Mouse (Mus musculus): Measurements from ENCODE around the gene Otud7b. TPM values are rescaled to one million over a fixed set of nuclear protein-coding genes. Genes with fewer than 3 reads are reported as not detected.
A peak's percentile ranks its signal among the peaks of the same experiment; 100 is the strongest.

Gene Otud7b
- total and polyA plus RNA-seq, 2 experiments from 2014 or later: 9.0 to 10.1 TPM

DNA sequence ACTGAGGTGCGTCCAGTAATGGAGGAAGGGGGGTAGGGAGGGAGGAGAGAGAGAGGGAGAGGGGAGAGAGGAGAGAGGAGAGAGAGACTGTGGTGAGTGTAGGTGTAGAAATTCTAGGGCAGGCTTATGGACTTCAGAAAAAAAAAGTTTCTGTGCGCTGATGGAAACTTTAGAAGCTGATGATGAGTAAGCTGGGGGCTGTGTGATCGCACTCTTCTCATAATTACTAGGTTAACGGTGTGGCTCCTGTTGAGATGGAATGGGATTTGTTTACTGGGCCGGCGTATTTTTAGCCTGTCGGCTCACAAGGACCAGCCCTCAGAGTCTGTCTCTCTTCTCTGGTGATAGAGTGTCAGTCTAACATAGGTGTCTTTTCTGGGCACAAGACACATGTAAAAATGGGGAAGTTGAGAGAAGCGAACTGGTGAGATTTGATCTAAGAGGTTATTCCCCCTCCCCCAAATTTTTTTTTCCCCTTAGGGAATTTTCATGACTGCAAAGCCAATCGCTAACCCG lies 963 bp downstream of the Otud7b start:
- H3K9ac ChIP-seq (replicated peaks; ENCODE audit: low read length): peak overlapping the region; percentile 84
- H3K36me3 ChIP-seq (ENCODE audit: insufficient read depth, low read length): no peaks in the 10 kb centered on the region
- TF ChIP-seq CTCF (IDR thresholded peaks at IDR 0.05; ENCODE audit: low read depth): no peak
- H3K4me1 ChIP-seq (ENCODE audit: insufficient read depth, low read length): peaks cover 7% of the 10 kb centered on the region
- no peak for ATAC-seq
- H3K4me2 ChIP-seq (ENCODE audit: low read depth, low read length): peak overlapping the region; percentile 80
- WGBS: 11% methylated on average over 10 of the region's 10 CpGs
- no peaks in the 10 kb centered on the region for H3K27me3 ChIP-seq (ENCODE audit: insufficient read depth, low read length)
- no peak overlapping the region; the same call in 1 of the 2 replicates for H3K27ac ChIP-seq
- no peaks in the 10 kb centered on the region for H3K9me3 ChIP-seq (ENCODE audit: low read length)
- peak overlapping the region; percentile 88 for H3K4me3 ChIP-seq (ENCODE audit: low read length)
- no peak for DNase-seq (ENCODE audit: low spot score)

GRCm38 (mm10) chr3:96106151-96106550 lies 1.8 kb downstream of the Otud7b start:
- no peak for TF ChIP-seq CTCF (IDR thresholded peaks at IDR 0.05; ENCODE audit: low read depth)
- ATAC-seq (no peak), DNase-seq (ENCODE audit: low spot score) (no peak)
- Histone ChIP-seq H3K36me3 (ENCODE audit: insufficient read depth, low read length) (no peaks in the 10 kb centered on the region), H3K4me3 (ENCODE audit: low read length) (no peak overlapping the region), H3K4me2 (ENCODE audit: low read depth, low read length) (peak overlapping the region; percentile 80; the same call in 1 of the 2 replicates), H3K9me3 (ENCODE audit: low read length) (no peaks in the 10 kb centered on the region), H3K4me1 (ENCODE audit: insufficient read depth, low read length) (peaks cover 7% of the 10 kb centered on the region), H3K9ac (replicated peaks; ENCODE audit: low read length) (no peak overlapping the region), H3K27ac (no peak overlapping the region), H3K27me3 (ENCODE audit: insufficient read depth, low read length) (no peaks in the 10 kb centered on the region)
- 89% methylated on average over 4 of the region's 4 CpGs for WGBS

DNA sequence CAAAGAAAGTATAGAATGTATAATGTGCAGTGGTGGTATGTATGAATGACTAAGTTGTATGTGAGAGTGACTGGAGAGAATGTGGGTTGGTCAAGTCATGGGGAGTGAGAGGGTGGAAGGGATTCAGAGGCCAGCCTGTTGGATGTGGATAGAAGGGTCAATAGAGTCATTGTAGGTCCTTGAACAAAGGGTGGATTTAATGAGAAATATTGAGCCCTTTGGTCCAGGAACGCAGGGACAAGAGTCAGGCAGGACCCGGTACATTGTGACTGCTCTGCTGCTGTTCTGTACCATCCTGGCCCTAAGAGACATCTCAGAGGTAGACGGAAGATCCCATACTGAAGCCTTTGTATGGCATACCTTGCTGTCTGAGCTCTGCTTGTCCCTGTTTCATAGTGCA lies 4.0 kb downstream of the Otud7b start:
- 83% methylated on average over 3 of the region's 3 CpGs for WGBS
- no peaks in the 10 kb centered on the region for H3K36me3 ChIP-seq (ENCODE audit: insufficient read depth, low read length)
- no peak overlapping the region for H3K9ac ChIP-seq (replicated peaks; ENCODE audit: low read length)
- H3K4me1 ChIP-seq (ENCODE audit: insufficient read depth, low read length): peaks cover 7% of the 10 kb centered on the region
- H3K27ac ChIP-seq: no peak overlapping the region
- TF ChIP-seq CTCF (IDR thresholded peaks at IDR 0.05; ENCODE audit: low read depth): no peak
- no peak for ATAC-seq
- DNase-seq (ENCODE audit: low spot score): no peak
- no peak overlapping the region for H3K4me3 ChIP-seq (ENCODE audit: low read length)
- H3K9me3 ChIP-seq (ENCODE audit: low read length): no peaks in the 10 kb centered on the region
- no peaks in the 10 kb centered on the region for H3K27me3 ChIP-seq (ENCODE audit: insufficient read depth, low read length)
- H3K4me2 ChIP-seq (ENCODE audit: low read depth, low read length): no peak overlapping the region

DNA sequence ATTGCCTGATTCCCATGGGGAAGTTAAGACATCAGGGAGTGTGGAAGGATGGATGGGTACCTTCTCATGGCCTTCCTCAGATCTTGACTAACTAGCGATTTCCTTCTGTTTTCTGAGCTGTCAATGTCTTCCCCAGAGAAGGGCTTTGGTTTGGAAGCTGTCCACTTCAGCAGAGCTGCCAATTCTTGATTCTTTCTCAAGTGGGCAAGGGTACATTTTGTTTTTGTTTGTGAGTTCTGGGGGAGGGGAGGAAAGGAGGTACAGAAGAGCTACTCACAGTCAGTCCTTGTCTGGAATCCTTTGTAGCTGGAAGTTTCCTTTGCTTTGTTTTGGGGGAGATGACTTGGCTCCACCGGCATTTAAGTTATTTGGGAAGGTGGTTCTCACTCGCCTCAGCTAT lies 8.9 kb downstream of the Otud7b start:
- ATAC-seq (no peak), DNase-seq (ENCODE audit: low spot score) (peak; percentile 21)
- H3K4me1 ChIP-seq (ENCODE audit: insufficient read depth, low read length): no peaks in the 10 kb centered on the region
- H3K9ac ChIP-seq (replicated peaks; ENCODE audit: low read length): no peak overlapping the region
- H3K27me3 ChIP-seq (ENCODE audit: insufficient read depth, low read length): no peaks in the 10 kb centered on the region
- TF ChIP-seq CTCF (IDR thresholded peaks at IDR 0.05; ENCODE audit: low read depth): no peak
- 58% methylated on average over 3 of the region's 3 CpGs for WGBS
- no peaks in the 10 kb centered on the region for H3K36me3 ChIP-seq (ENCODE audit: insufficient read depth, low read length)
- H3K9me3 ChIP-seq (ENCODE audit: low read length): no peaks in the 10 kb centered on the region
- no peak overlapping the region for H3K27ac ChIP-seq
- H3K4me2 ChIP-seq (ENCODE audit: low read depth, low read length): no peak overlapping the region
- no peak overlapping the region for H3K4me3 ChIP-seq (ENCODE audit: low read length)

DNA sequence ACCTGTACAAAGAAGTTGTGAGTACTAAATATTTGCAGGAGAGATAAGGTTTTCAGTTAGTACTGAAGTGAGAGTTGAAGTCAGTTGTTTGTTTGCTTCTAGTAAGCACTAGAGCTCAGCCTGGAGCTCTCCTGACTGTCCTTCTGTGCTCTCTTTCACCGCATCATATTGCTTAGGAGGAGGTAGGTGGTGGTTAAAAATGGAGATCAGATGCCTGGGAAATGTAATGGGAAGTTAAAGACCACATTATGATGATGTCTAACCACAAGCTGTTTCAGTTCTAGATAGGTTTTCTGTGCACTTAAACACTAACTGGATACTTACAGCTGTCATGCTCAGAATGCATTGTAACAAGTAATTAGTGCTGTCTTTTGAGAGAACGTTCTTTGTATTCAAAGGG lies 13.8 kb downstream of the Otud7b start:
- Histone ChIP-seq H3K4me3 (ENCODE audit: low read length) (no peak overlapping the region), H3K4me2 (ENCODE audit: low read depth, low read length) (no peak overlapping the region), H3K4me1 (ENCODE audit: insufficient read depth, low read length) (no peaks in the 10 kb centered on the region), H3K9ac (replicated peaks; ENCODE audit: low read length) (no peak overlapping the region), H3K36me3 (ENCODE audit: insufficient read depth, low read length) (no peaks in the 10 kb centered on the region), H3K27ac (no peak overlapping the region), H3K9me3 (ENCODE audit: low read length) (no peaks in the 10 kb centered on the region), H3K27me3 (ENCODE audit: insufficient read depth, low read length) (no peaks in the 10 kb centered on the region)
- no peak for DNase-seq (ENCODE audit: low spot score)
- 79% methylated on average over 2 of the region's 2 CpGs for WGBS
- ATAC-seq: no peak
- no peak for TF ChIP-seq CTCF (IDR thresholded peaks at IDR 0.05; ENCODE audit: low read depth)

DNA sequence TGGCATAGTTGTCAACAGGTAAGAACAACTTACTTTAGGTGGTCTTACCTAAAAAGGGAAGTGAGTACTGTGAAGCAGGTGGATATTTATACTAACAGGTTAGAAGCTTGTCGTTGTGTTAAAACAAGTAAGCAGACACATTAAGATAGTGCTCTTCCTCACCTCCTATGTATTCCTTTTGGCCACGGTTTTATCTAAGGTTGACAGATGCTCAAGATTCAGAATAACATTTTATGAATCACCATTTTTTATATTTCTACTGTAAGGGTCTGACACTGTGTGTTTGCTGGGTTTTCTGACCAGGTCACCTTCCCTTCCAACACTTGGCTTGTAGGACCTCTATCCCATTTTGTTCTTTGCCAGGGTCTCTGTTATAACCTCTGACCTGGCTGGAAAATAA lies 14.4 kb downstream of the Otud7b start:
- DNase-seq (ENCODE audit: low spot score): no peak
- Histone ChIP-seq H3K4me3 (ENCODE audit: low read length) (no peak overlapping the region), H3K27ac (no peak overlapping the region), H3K9ac (replicated peaks; ENCODE audit: low read length) (no peak overlapping the region), H3K9me3 (ENCODE audit: low read length) (no peaks in the 10 kb centered on the region), H3K4me1 (ENCODE audit: insufficient read depth, low read length) (no peaks in the 10 kb centered on the region), H3K36me3 (ENCODE audit: insufficient read depth, low read length) (no peaks in the 10 kb centered on the region), H3K27me3 (ENCODE audit: insufficient read depth, low read length) (no peaks in the 10 kb centered on the region), H3K4me2 (ENCODE audit: low read depth, low read length) (no peak overlapping the region)
- ATAC-seq: no peak
- WGBS: 92% methylated on average over 2 of the region's 2 CpGs
- no peak for TF ChIP-seq CTCF (IDR thresholded peaks at IDR 0.05; ENCODE audit: low read depth)

DNA sequence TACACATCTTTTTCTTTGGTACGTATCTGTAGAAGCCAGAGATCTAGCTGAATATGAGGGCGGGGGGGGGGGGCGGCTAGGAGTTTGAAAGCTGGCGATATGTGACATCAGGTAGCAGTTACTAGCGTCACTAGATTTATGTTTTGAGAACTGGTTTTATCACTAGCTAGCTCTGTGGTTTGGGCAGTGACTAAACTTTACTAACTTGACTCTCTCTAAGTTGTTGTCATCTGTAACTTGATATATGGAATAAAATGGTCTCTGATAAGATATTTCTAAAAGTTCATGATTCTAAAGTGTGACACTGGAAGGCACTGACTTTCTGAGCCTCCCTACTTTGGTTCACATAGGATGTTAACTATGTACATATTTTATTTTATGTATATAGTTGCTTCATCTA lies 19.9 kb downstream of the Otud7b start:
- Histone ChIP-seq H3K9ac (replicated peaks; ENCODE audit: low read length) (no peak overlapping the region), H3K4me2 (ENCODE audit: low read depth, low read length) (no peak overlapping the region), H3K36me3 (ENCODE audit: insufficient read depth, low read length) (no peaks in the 10 kb centered on the region), H3K4me1 (ENCODE audit: insufficient read depth, low read length) (no peaks in the 10 kb centered on the region), H3K4me3 (ENCODE audit: low read length) (no peak overlapping the region), H3K27me3 (ENCODE audit: insufficient read depth, low read length) (no peaks in the 10 kb centered on the region), H3K27ac (no peak overlapping the region), H3K9me3 (ENCODE audit: low read length) (no peaks in the 10 kb centered on the region)
- no peak for DNase-seq (ENCODE audit: low spot score)
- no peak for TF ChIP-seq CTCF (IDR thresholded peaks at IDR 0.05; ENCODE audit: low read depth)
- WGBS: 88% methylated on average over 5 of the region's 5 CpGs
- no peak for ATAC-seq

Measured in hindbrain, postnatal 0 days (tissue).